Mouse (Mus musculus): ENCODE measurements around the gene Acad11.

- TF ChIP-seq CTCF (IDR thresholded peaks at IDR 0.05; ENCODE audit: low read depth): no peak
- no peak for TF ChIP-seq EP300 (IDR thresholded peaks at IDR 0.05; ENCODE audit: low read depth)
Measured at GRCm38 (mm10) chr9:104123622-104124021, 60.4 kb downstream of the Acad11 start.
